8 mouse cellular contexts compared by ENCODE assay signal in the genomic region with DNA sequence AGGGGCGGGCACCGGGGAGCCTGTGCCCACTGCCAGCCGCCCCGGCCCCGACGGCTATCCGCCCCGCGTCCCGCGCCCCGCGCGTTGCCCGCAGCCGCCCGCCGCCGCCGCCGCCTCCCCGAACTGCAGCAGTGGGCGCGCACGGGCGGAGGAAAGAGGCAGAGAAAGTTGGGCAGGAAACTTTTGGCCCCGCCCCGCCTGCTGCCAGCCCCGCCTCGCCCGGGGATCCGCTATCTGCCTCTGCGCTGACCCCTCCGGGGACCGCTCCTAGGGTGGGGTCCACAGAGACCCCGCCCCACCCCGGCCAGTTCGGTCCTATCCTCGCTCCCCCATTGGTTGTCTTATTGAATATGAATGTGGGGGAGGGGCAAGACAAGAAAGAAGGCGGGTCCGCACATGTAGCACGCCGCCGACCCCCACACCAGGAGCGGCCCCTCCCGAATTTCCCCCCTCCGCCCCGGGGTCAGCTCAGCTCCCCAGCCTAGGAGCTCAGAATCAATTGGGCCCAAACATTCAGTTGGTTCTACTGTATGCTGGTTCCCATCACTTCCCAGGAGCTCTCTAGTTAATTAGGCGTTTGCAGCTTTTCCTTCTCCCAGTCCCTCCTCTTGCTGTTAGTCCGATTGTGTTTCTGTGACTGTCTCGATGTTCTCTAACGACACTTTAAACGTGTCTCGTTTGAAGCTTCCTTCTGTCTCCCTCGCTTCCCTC. TPM values are rescaled to one million over a fixed set of nuclear protein-coding genes. Genes with fewer than 3 reads are reported as not detected.
DNase-seq lines count a peak whose midpoint lies in the region; ATAC-seq lines count a peak whose summit lies in the region.

A gene (minus strand): TSS at position 125 of the 711 bp plus-strand sequence.

- intact Hi-C loops in gastrocnemius, postnatal 14 days (cut with DNase I; ENCODE audit: low total_unique reads), result no loop called here

- peak; percentile 78 for ATAC-seq in megakaryocyte, adult 5-6 weeks (ENCODE audit: poor library complexity, severe bottlenecking)

- DNase-seq in WW6 (ENCODE audit: low read depth, low spot score), result peak; percentile 81
- peak; percentile 64 to 75 for DNase-seq in cerebellum, postnatal 4 days (ENCODE audit: low spot score in 2 of 2)
- DNase-seq in gastrocnemius, postnatal 14 days, result peak; percentile 97
- DNase-seq in induced T-regulatory cell, adult 2 months (ENCODE audit: low read depth), result peak; percentile 78
- DNase-seq in left cerebral cortex, adult 8-10 months (ENCODE audit: low spot score in 2 of 2), result peak; percentile 56 to 86
- peak; percentile 91 to 92 for DNase-seq in right cerebral cortex, postnatal 10 days (ENCODE audit: low spot score in 2 of 2)
- DNase-seq in urinary bladder, postnatal 25 days (ENCODE audit: low spot score), result peak; percentile 82

RNA-seq across cellular contexts. Expression of the gene that starts here (rescaled TPM):
- total RNA-seq in gastrocnemius, postnatal 14 days (2021), result 10 to 100 TPM; 45.2 to 45.5 TPM
- total RNA-seq in left cerebral cortex, adult 8-10 months (2022), result 10 to 100 TPM; 51.5 to 58.0 (median 54.4) TPM
- 33.6 and 37.0 TPM in 2 replicates for total RNA-seq in megakaryocyte, adult 5-6 weeks (2015)
- total RNA-seq in megakaryocyte, adult 5-6 weeks (2017), result 23.2 and 24.1 TPM in 2 replicates

Comparison
In these comparisons a context has a peak if more than half of its experiments do, and no peak if none do; other contexts are left out.
1. Peak in every context shown above with its lines: DNase-seq and ATAC-seq.